Mouse (Mus musculus) left cerebral cortex, adult 9 months (tissue): ENCODE data around the gene Gm10100.
"Not testable (repeated sequence)": the region's sequence is repeated elsewhere in the genome, so short reads cannot be mapped to it uniquely, and the experiment has no call there.

Experiments
- DNase-seq, 2 experiments: peaks; one replicate each; pipeline ENCODE4 v3.0.0; 2022; ENCODE audit warnings: low spot score in 2 of 2

Gm10100 gene

GRCm38 (mm10) chr10:77752312-77752711, 26.0 kb downstream of the Gm10100 start:
- DNase-seq: not testable (repeated sequence)

- no peak for DNase-seq
These were observed 27.2 kb downstream of the Gm10100 start for GRCm38 (mm10) chr10:77753448-77753847.

GRCm38 (mm10) chr10:77759582-77759981, 33.3 kb downstream of the Gm10100 start, which contains the start of gene Gm3233:
Gene Gm3233, minus strand, starts transcription at chr10:77759682.
- DNase-seq: not testable (repeated sequence)

- no peak for DNase-seq
These were observed 43.4 kb downstream of the Gm10100 start for GRCm38 (mm10) chr10:77769727-77770126.

GRCm38 (mm10) chr10:77771225-77771624, 44.9 kb downstream of the Gm10100 start, which contains the start of gene Gm3238:
Gene Gm3238, minus strand, starts transcription at chr10:77771325.
- DNase-seq: not testable (repeated sequence)

GRCm38 (mm10) chr10:77772142-77772541, 45.9 kb downstream of the Gm10100 start:
- DNase-seq: not testable (repeated sequence)
